Mouse (Mus musculus) left cerebral cortex, adult 8-10 months (tissue): ENCODE results near the gene Hdgf. TPM values are rescaled to one million over a fixed set of nuclear protein-coding genes. Genes with fewer than 3 reads are reported as not detected.

Source experiments
- total RNA-seq, 4 experiments: library from RNA; stranded (reverse); gene quantifications; 2 replicates each; pipeline ENCODE4 v1.2.4; 2022

Hdgf gene
- total RNA-seq, 4 experiments from 2014 or later = 144 to 158 (median 146) TPM

Other genes starting within 250 kb of the Hdgf start
- gene Lrrc71, start 157.7 kb upstream of the Hdgf start, total RNA-seq = 1 to 10 TPM in 2 of 4 experiments, under 1 TPM in 2; 0.57 to 2.5 (median 1.3) TPM
- gene Ntrk1, start 111.2 kb upstream of the Hdgf start, total RNA-seq = 1 to 10 TPM; 1.9 to 3.0 (median 2.5) TPM
- gene Insrr, start 109.4 kb upstream of the Hdgf start, total RNA-seq = 1 to 10 TPM in 2 of 4 experiments, under 1 TPM in 2; 0.66 to 1.6 (median 1.1) TPM
- 10 to 100 TPM in 1 of 4 experiments, 1 to 10 TPM in 3; 8.3 to 10.1 (median 9.5) TPM for gene Pear1, start 82.0 kb upstream of the Hdgf start, total RNA-seq
- gene Sh2d2a, start 59.6 kb upstream of the Hdgf start, total RNA-seq = not detected
- 10 to 100 TPM; 57.8 to 60.1 (median 58.8) TPM for gene Prcc, start 20.7 kb upstream of the Hdgf start, total RNA-seq
- gene Mrpl24, start 13.2 kb downstream of the Hdgf start, total RNA-seq = 10 to 100 TPM; 49.9 to 59.6 (median 50.5) TPM
- 10 to 100 TPM; 13.8 to 14.5 (median 14.1) TPM for gene Isg20l2, start 24.0 kb downstream of the Hdgf start, total RNA-seq
- gene Rrnad1, start 24.4 kb downstream of the Hdgf start, total RNA-seq = 10 to 100 TPM; 17.4 to 23.4 (median 20.6) TPM
- gene Crabp2, start 42.3 kb downstream of the Hdgf start, total RNA-seq = 1 to 10 TPM; 4.9 to 6.5 (median 5.9) TPM
- gene Nes, start 64.8 kb downstream of the Hdgf start, total RNA-seq = 1 to 10 TPM; 4.0 to 5.5 (median 5.2) TPM
- gene Bcan, start 93.9 kb downstream of the Hdgf start, total RNA-seq = 100 to 1,000 TPM; 230 to 238 (median 233) TPM
- 10 to 100 TPM; 23.0 to 35.7 (median 32.1) TPM for gene Hapln2, start 121.3 kb downstream of the Hdgf start, total RNA-seq
- 10 to 100 TPM; 16.7 to 19.5 (median 18.1) TPM for gene Gpatch4, start 136.8 kb downstream of the Hdgf start, total RNA-seq
- gene Naxe, start 152.2 kb downstream of the Hdgf start, total RNA-seq = 10 to 100 TPM; 75.8 to 85.5 (median 78.9) TPM
- gene Ttc24, start 172.0 kb downstream of the Hdgf start, total RNA-seq = not detected
- 1 to 10 TPM in 1 of 4 experiments, under 1 TPM in 3; 0.28 to 1.2 (median 0.61) TPM for gene Iqgap3, start 175.7 kb downstream of the Hdgf start, total RNA-seq
- gene Mef2d, start 236.1 kb downstream of the Hdgf start, total RNA-seq = 100 to 1,000 TPM; 190 to 208 (median 194) TPM